Mouse (Mus musculus): Measurements from ENCODE around the gene Kif21b.

- TF ChIP-seq CTCF (IDR thresholded peaks at IDR 0.05; ENCODE audit: borderline replicate concordance, control insufficient read depth, extremely low read depth, insufficient read depth, low read length, poor library complexity) (no peak), POLR2A (IDR thresholded peaks at IDR 0.05; ENCODE audit: control insufficient read depth, extremely low read depth, insufficient read depth, low read length, poor library complexity) (no peak)
Observed at GRCm38 (mm10) chr1:136156304-136156703, 25.1 kb downstream of the Kif21b start.

Measured in thymus, adult 2 months (tissue).